Mouse (Mus musculus) hindbrain, embryonic 14.5 days (tissue): ENCODE measurements around the gene Morc3. TPM values are rescaled to one million over a fixed set of nuclear protein-coding genes. Genes with fewer than 3 reads are reported as not detected.

Source experiments
- ATAC-seq: fragments of 200-750 bp; cut with Nextera tagmentation; 2 replicates; pipeline ENCODE4 v1.8.0; 2017; ENCODE audit warnings: moderate number of reproducible peaks, mild to moderate bottlenecking, moderate TSS enrichment, moderate library complexity; ENCODE audit not compliant: low FRiP score
- DNase-seq: peaks from one replicate; pipeline ENCODE4 v3.0.0-alpha.2; 2015; ENCODE audit warnings: low spot score
- H3K27ac ChIP-seq: fragments of 300-500 bp; sonication (generic); 2 replicates; pipeline ENCODE4 v1.5.1; 2014; ENCODE audit warnings: mild to moderate bottlenecking, moderate library complexity
- H3K27me3 ChIP-seq: fragments of 300-500 bp; sonication (generic); 2 replicates; pipeline ENCODE4 v1.6.1; 2014; ENCODE audit warnings: mild to moderate bottlenecking, low read length, mixed read lengths; ENCODE audit not compliant: control insufficient read depth, insufficient read depth
- H3K36me3 ChIP-seq: fragments of 300-500 bp; sonication (generic); replicated peaks from 2 replicates; pipeline ENCODE4 v1.6.1; 2014; ENCODE audit not compliant: control insufficient read depth, insufficient read depth
- H3K4me1 ChIP-seq: fragments of 300-500 bp; sonication (generic); replicated peaks from 2 replicates; pipeline ENCODE4 v1.6.1; 2014; ENCODE audit warnings: antibody characterized with exemption, low read length, mixed read lengths; ENCODE audit not compliant: control insufficient read depth, insufficient read depth
- H3K4me2 ChIP-seq: fragments of 300-500 bp; sonication (generic); replicated peaks from 2 replicates; pipeline ENCODE4 v1.6.1; 2014; ENCODE audit warnings: mild to moderate bottlenecking, moderate library complexity
- H3K4me3 ChIP-seq: fragments of 300-500 bp; sonication (generic); replicated peaks from 2 replicates; pipeline ENCODE4 v1.5.1; 2014; ENCODE audit warnings: mild to moderate bottlenecking, low read length
- H3K9ac ChIP-seq: fragments of 300-500 bp; sonication (generic); 2 replicates; pipeline ENCODE4 v1.6.1; 2014
- H3K9me3 ChIP-seq: fragments of 300-500 bp; sonication (generic); 2 replicates; pipeline ENCODE4 v1.6.1; 2016; ENCODE audit warnings: low read length; ENCODE audit not compliant: control insufficient read depth
- WGBS: fragments of 180-500 bp; shearing (Covaris S2); extraction: QIAGEN DNeasy Blood & Tissue Kit; methylation state at CpG from one replicate; pipeline ENCODE4 v1.1.7; 2014; 5-methylcytosine and 5-hydroxymethylcytosine counted together
- polyA plus RNA-seq: library from polyadenylated mRNA; unstranded; fragments of >200 nt; fragmentation: Nextera tagmentation; extraction: Ambion mirVana; gene quantifications from 2 replicates; pipeline ENCODE4 v1.2.1, GENCODE M21; 2014

The Morc3 gene
- polyA plus RNA-seq, 1 experiment from 2014 or later: 33.6 TPM

- Histone ChIP-seq H3K4me3 (no peak overlapping the region), H3K4me2 (no peak overlapping the region), H3K9ac (no peak overlapping the region), H3K4me1 (no peaks in the 10 kb centered on the region), H3K36me3 (no peaks in the 10 kb centered on the region), H3K9me3 (no peaks in the 10 kb centered on the region), H3K27ac (no peak overlapping the region), H3K27me3 (no peaks in the 10 kb centered on the region)
- DNase-seq: no peak
- ATAC-seq: no peak
- WGBS: 79% methylated on average over 4 of the region's 4 CpGs
These were observed 88.8 kb downstream of the Morc3 start for GRCm38 (mm10) chr16:93920673-93921072.

DNA sequence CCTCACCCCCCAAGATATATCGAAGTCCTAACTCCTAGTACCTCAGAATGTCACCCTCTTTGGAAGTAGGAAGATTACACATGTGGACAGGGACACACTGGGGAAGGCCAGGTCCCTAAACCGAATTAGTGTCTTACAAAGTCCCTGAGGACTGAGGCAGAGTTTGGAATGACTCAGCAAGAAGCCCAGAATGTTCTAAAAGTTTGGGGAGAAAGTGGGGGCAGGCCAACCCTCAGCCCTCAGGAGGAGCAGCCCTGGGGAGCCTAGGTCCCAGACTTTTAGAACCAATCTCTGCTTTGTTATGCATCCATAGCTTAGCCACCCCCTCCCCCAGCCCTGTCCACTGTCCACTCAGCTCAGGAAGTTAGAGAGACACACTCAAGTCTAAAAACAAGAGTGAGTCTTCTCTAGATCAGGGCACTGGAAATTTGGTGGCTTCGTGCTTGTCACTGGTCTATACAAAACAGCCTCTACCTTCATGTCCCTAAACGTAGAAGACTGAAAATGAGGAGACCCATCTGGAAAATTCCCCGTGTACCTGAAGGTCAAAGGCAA lies 91.0 kb downstream of the Morc3 start:
- ATAC-seq (no peak), DNase-seq (no peak)
- H3K27me3 ChIP-seq: no peaks in the 10 kb centered on the region
- no peak overlapping the region for H3K4me3 ChIP-seq
- H3K27ac ChIP-seq: no peak overlapping the region
- H3K4me1 ChIP-seq: no peaks in the 10 kb centered on the region
- H3K4me2 ChIP-seq: no peak overlapping the region
- H3K9ac ChIP-seq: no peak overlapping the region
- 84% methylated on average over 5 of the region's 5 CpGs for WGBS
- no peaks in the 10 kb centered on the region for H3K36me3 ChIP-seq
- no peaks in the 10 kb centered on the region for H3K9me3 ChIP-seq

DNA sequence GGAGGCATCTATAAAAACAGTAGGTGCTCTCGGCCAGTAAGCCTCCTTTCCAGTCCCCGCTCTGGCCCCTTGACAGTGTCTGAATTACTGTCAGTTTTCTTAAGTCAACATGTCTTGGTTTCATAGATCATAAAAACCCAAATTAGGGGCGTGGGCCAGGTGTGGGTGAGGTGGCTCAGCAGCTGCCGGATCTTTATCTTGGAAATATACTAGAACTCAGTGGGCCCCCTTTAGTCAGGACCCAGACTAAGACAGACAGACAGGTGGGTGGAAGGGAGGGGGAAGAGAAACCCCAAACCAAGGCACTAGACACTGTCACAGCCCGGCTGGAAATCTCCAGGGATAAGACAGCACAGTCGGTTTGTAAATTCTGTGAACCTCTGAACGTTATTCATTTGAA lies 91.9 kb downstream of the Morc3 start:
- no peak overlapping the region for H3K4me2 ChIP-seq
- H3K9me3 ChIP-seq: no peaks in the 10 kb centered on the region
- H3K27ac ChIP-seq: no peak overlapping the region
- H3K4me3 ChIP-seq: no peak overlapping the region
- no peaks in the 10 kb centered on the region for H3K27me3 ChIP-seq
- 82% methylated on average over 7 of the region's 7 CpGs for WGBS
- H3K9ac ChIP-seq: no peak overlapping the region
- no peaks in the 10 kb centered on the region for H3K36me3 ChIP-seq
- no peak for DNase-seq
- ATAC-seq: no peak
- H3K4me1 ChIP-seq: no peaks in the 10 kb centered on the region

Other genes starting within 250 kb of the Morc3 start
- gene Setd4, start 228.1 kb upstream of the Morc3 start, polyA plus RNA-seq: 15.0 and 16.4 TPM in 2 replicates
- gene Cbr1, start 226.3 kb upstream of the Morc3 start, polyA plus RNA-seq: 129 and 134 TPM in 2 replicates
- gene Gm5678, start 204.0 kb upstream of the Morc3 start, polyA plus RNA-seq: not detected in 2 replicates
- gene Cbr3, start 148.9 kb upstream of the Morc3 start, polyA plus RNA-seq: 1.7 and 2.9 TPM in 2 replicates
- gene Dop1b, start 120.2 kb upstream of the Morc3 start, polyA plus RNA-seq: 41.8 and 43.2 TPM in 2 replicates
- 19.9 and 21.2 TPM in 2 replicates for gene Chaf1b, start 51.8 kb downstream of the Morc3 start, polyA plus RNA-seq
- gene Cldn14, start 176.7 kb downstream of the Morc3 start, polyA plus RNA-seq: not detected in 2 replicates